Mouse (Mus musculus) heart, adult 2 months (tissue): ENCODE measurements around the gene Hspb3.

Experiments
- CTCF ChIP-seq: fragments of 200-600 bp; IDR thresholded peaks from 2 replicates; pipeline ENCODE4 v1.8.1; 2022; ENCODE audit warnings: antibody characterized with exemption, mild to moderate bottlenecking, moderate library complexity
- EP300 ChIP-seq: fragments of 200-500 bp; IDR thresholded peaks from 2 replicates; pipeline ENCODE4 v1.6.1; 2011; ENCODE audit warnings: low read depth, low read length, control low read depth; ENCODE audit not compliant: insufficient read depth
- POLR2A ChIP-seq: fragments of 200-500 bp; IDR thresholded peaks from 2 replicates; pipeline ENCODE4 v1.6.1; 2011; ENCODE audit warnings: mild to moderate bottlenecking, low read depth, low read length, control low read depth; ENCODE audit not compliant: insufficient read depth

DNA sequence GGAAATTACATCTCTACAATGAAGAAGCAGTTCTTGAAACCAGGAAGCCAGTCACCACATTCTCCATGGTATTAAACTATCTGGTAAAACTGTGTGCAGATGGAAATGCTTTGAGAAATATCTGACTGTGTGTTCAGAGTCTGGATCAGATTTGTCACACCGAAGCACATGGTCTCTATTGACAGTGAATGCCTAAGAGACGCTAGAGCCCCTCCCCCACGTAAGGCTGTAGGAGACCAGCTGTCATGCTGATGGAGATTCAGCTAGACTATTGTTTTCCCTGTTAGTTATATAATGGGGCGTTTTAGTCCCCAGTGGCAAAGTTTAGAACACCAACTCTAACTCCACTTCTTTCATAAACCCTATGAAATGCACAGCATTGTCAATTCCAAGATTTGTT, 42.7 kb upstream of the Hspb3 start:
- TF ChIP-seq POLR2A (no peak), CTCF (no peak), EP300 (no peak)
